Comparison of ENCODE assay signal across 14 mouse cellular contexts in the genomic region with DNA sequence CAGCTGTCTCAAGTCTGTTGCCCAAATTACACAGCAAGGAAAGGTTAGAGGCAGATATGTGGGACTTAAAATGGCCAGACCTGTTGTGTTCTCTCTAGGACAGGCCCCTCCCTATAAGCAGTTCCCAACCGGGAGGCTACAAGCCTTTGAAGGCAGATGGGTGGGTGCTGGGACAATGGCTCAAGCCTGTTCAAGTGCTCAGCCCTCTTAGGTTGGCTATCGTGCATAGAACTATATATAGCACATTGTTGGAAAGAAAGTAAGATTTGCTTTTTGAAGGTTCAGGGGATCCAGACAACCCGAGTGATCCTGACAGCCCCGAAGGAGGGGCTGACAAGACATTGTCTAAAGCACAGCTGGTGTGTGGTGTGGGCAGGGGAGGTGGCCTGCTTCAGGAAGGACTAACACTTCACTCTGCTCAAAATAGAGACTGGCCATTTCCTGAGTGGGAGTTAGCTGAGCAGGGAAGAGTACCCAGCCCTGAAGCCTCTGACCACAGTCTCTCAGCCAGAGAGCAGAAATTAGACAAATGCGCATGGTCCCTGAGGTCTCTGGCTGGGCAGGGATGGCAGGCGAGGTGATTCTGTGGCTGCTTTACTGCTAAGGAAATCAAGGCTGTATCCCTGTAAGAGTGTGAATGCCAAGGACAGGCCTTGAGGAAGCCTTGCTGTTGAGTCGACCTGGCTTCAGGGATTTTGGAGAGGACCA. TPM values are rescaled to one million over a fixed set of nuclear protein-coding genes. Genes with fewer than 3 reads are reported as not detected.
A peak's percentile ranks its signal among the peaks of the same experiment; 100 is the strongest.
DNase-seq lines count a peak whose midpoint lies in the region; ATAC-seq lines count a peak whose summit lies in the region.
"Had no signal": no experiment of that assay in that cellular context is flagged by ENCODE, and none has a peak within 500 bp of the region (broad histone marks: within the 10 kb centered on the region; RNA-seq: fewer than 3 reads in every experiment).

No protein-coding gene starts in this region.

- H3K27ac ChIP-seq in intestine, embryonic 14.5 days (ENCODE audit: low read depth) = 0 out of 2 replicates have a peak overlapping the region, but pooled peaks have one; percentile 38
- no peak overlapping the region for H3K27ac ChIP-seq in intestine, embryonic 15.5 days
- H3K27ac ChIP-seq in midbrain, embryonic 16.5 days (ENCODE audit: low read length) = no peak overlapping the region
- H3K27ac ChIP-seq in midbrain, embryonic 15.5 days = no peak overlapping the region
- H3K27ac ChIP-seq in heart, embryonic 14.5 days (replicated peaks in 1 of 2; ENCODE audit: control insufficient read depth in 1 of 2, insufficient read depth in 1 of 2, low read depth in 2 of 2, low read length in 2 of 2) = peak overlapping the region; percentile 72 to 83
- peak overlapping the region; percentile 44; the same call in 1 of the 2 replicates for H3K27ac ChIP-seq in stomach, embryonic 15.5 days
- H3K27ac ChIP-seq: layer of hippocampus, adult 2 months; liver, embryonic 14.5 days had no signal

- no peaks in the 10 kb centered on the region for H3K27me3 ChIP-seq in intestine, embryonic 14.5 days (replicated peaks; ENCODE audit: control insufficient read depth, insufficient read depth, low read length)
- no peaks in the 10 kb centered on the region for H3K27me3 ChIP-seq in intestine, embryonic 15.5 days (replicated peaks)
- no peaks in the 10 kb centered on the region for H3K27me3 ChIP-seq in midbrain, embryonic 16.5 days (ENCODE audit: control insufficient read depth, insufficient read depth, low read depth, low read length)
- H3K27me3 ChIP-seq in midbrain, embryonic 15.5 days (replicated peaks) = no peaks in the 10 kb centered on the region
- H3K27me3 ChIP-seq in heart, embryonic 14.5 days (ENCODE audit: control insufficient read depth, insufficient read depth, low read length) = no peaks in the 10 kb centered on the region
- H3K27me3 ChIP-seq in stomach, embryonic 15.5 days (replicated peaks) = no peaks in the 10 kb centered on the region

- H3K4me3 ChIP-seq in intestine, embryonic 14.5 days (ENCODE audit: low read depth, low read length) = no peak overlapping the region
- no peak overlapping the region for H3K4me3 ChIP-seq in intestine, embryonic 15.5 days (replicated peaks)
- H3K4me3 ChIP-seq in midbrain, embryonic 16.5 days (ENCODE audit: low read depth, low read length) = no peak overlapping the region
- H3K4me3 ChIP-seq in midbrain, embryonic 15.5 days = no peak overlapping the region
- no peak overlapping the region for H3K4me3 ChIP-seq in heart, embryonic 14.5 days (ENCODE audit: control insufficient read depth in 1 of 2, insufficient read depth in 1 of 2, low read depth in 1 of 2, low read length in 2 of 2)
- H3K4me3 ChIP-seq in stomach, embryonic 15.5 days (replicated peaks) = no peak overlapping the region
- H3K4me3 ChIP-seq: erythroblast, embryonic 14.5 days; layer of hippocampus, adult 2 months had no signal

- no peak overlapping the region for H3K4me2 ChIP-seq in intestine, embryonic 14.5 days (ENCODE audit: low read length)
- H3K4me2 ChIP-seq in intestine, embryonic 15.5 days (replicated peaks) = no peak overlapping the region
- H3K4me2 ChIP-seq in midbrain, embryonic 16.5 days (ENCODE audit: low read length) = no peak overlapping the region
- H3K4me2 ChIP-seq in midbrain, embryonic 15.5 days = no peak overlapping the region
- H3K4me2 ChIP-seq in heart, embryonic 14.5 days (ENCODE audit: low read length) = peak overlapping the region; percentile 35
- no peak overlapping the region for H3K4me2 ChIP-seq in stomach, embryonic 15.5 days

- ATAC-seq in intestine, embryonic 14.5 days (replicated peaks; ENCODE audit: low FRiP score, low TSS enrichment, low read depth) = no peak
- ATAC-seq in intestine, embryonic 15.5 days = no peak
- peak; percentile 8; the same call in 1 of the 2 replicates for ATAC-seq in midbrain, embryonic 16.5 days
- no peak for ATAC-seq in midbrain, embryonic 15.5 days (replicated peaks)
- peak; percentile 69 for ATAC-seq in heart, embryonic 14.5 days (ENCODE audit: insufficient number of reproducible peaks, insufficient read depth, low FRiP score, low read depth)
- ATAC-seq in stomach, embryonic 15.5 days (ENCODE audit: insufficient read depth, low FRiP score, low read depth) = no peak
- ATAC-seq in monocyte, adult 5-6 weeks (replicated peaks; ENCODE audit: insufficient number of reproducible peaks, low FRiP score, low TSS enrichment, poor library complexity, severe bottlenecking) = no peak

- H3K36me3 ChIP-seq in intestine, embryonic 14.5 days (ENCODE audit: control insufficient read depth, insufficient read depth, low read length) = no peaks in the 10 kb centered on the region
- no peaks in the 10 kb centered on the region for H3K36me3 ChIP-seq in intestine, embryonic 15.5 days
- no peaks in the 10 kb centered on the region for H3K36me3 ChIP-seq in midbrain, embryonic 16.5 days (ENCODE audit: control insufficient read depth, insufficient read depth, low read length)
- H3K36me3 ChIP-seq in midbrain, embryonic 15.5 days (replicated peaks) = no peaks in the 10 kb centered on the region
- no peaks in the 10 kb centered on the region for H3K36me3 ChIP-seq in heart, embryonic 14.5 days (ENCODE audit: control insufficient read depth, insufficient read depth, low read length)
- no peaks in the 10 kb centered on the region for H3K36me3 ChIP-seq in stomach, embryonic 15.5 days

- 52% methylated on average over 7 of the region's 7 CpGs for WGBS in intestine, embryonic 14.5 days
- WGBS in intestine, embryonic 15.5 days = 55% methylated on average over 7 of the region's 7 CpGs
- WGBS in midbrain, embryonic 16.5 days = 54% methylated on average over 7 of the region's 7 CpGs
- 61% methylated on average over 7 of the region's 7 CpGs for whole genome bisulfite sequencing in midbrain, embryonic 15.5 days
- WGBS in heart, embryonic 14.5 days = 22% methylated on average over 7 of the region's 7 CpGs
- 53% methylated on average over 7 of the region's 7 CpGs for WGBS in stomach, embryonic 15.5 days

- H3K9me3 ChIP-seq in intestine, embryonic 14.5 days (ENCODE audit: control insufficient read depth, low read length) = no peaks in the 10 kb centered on the region
- no peaks in the 10 kb centered on the region for H3K9me3 ChIP-seq in intestine, embryonic 15.5 days
- no peaks in the 10 kb centered on the region for H3K9me3 ChIP-seq in midbrain, embryonic 16.5 days (replicated peaks; ENCODE audit: control insufficient read depth, low read length, poor library complexity, severe bottlenecking)
- H3K9me3 ChIP-seq in midbrain, embryonic 15.5 days = no peaks in the 10 kb centered on the region
- H3K9me3 ChIP-seq in heart, embryonic 14.5 days (ENCODE audit: control insufficient read depth, low read length) = no peaks in the 10 kb centered on the region
- H3K9me3 ChIP-seq in stomach, embryonic 15.5 days = no peaks in the 10 kb centered on the region

- no peak overlapping the region for H3K9ac ChIP-seq in intestine, embryonic 14.5 days (ENCODE audit: low read length)
- H3K9ac ChIP-seq in intestine, embryonic 15.5 days = no peak overlapping the region
- no peak overlapping the region for H3K9ac ChIP-seq in midbrain, embryonic 16.5 days (ENCODE audit: low read depth, low read length)
- no peak overlapping the region for H3K9ac ChIP-seq in midbrain, embryonic 15.5 days
- no peak overlapping the region; the same call in 1 of the 2 replicates for H3K9ac ChIP-seq in heart, embryonic 14.5 days (ENCODE audit: low read length)
- no peak overlapping the region for H3K9ac ChIP-seq in stomach, embryonic 15.5 days
- H3K9ac ChIP-seq: liver, embryonic 14.5 days had no signal

- DNase-seq in intestine, embryonic 14.5 days (ENCODE audit: low spot score) = no peak
- DNase-seq in urinary bladder, adult 2 months (ENCODE audit: low spot score) = no peak
- DNase-seq: cerebellum, adult 18-20 months; right cerebral cortex, postnatal 4 days; thymus, postnatal 14 days had no signal

- peaks cover 24% of the 10 kb centered on the region for H3K4me1 ChIP-seq in intestine, embryonic 14.5 days (replicated peaks; ENCODE audit: control insufficient read depth, insufficient read depth, low read length)
- H3K4me1 ChIP-seq in intestine, embryonic 15.5 days (replicated peaks) = peaks cover 9% of the 10 kb centered on the region
- no peaks in the 10 kb centered on the region for H3K4me1 ChIP-seq in midbrain, embryonic 16.5 days (ENCODE audit: control insufficient read depth, insufficient read depth, low read length)
- H3K4me1 ChIP-seq in midbrain, embryonic 15.5 days = no peaks in the 10 kb centered on the region
- H3K4me1 ChIP-seq in heart, embryonic 14.5 days (ENCODE audit: control insufficient read depth in 2 of 2, insufficient read depth in 2 of 2, low read length in 2 of 2) = peaks cover 22 to 28% of the 10 kb centered on the region in 2 experiments
- H3K4me1 ChIP-seq in stomach, embryonic 15.5 days = 0 out of 2 replicates have a peak, but pooled peaks cover 10% of the 10 kb centered on the region

RNA-seq across cellular contexts. Expression of gene Smad5, which starts 40.7 kb away (rescaled TPM):
- polyA plus RNA-seq in intestine, embryonic 14.5 days (2014; fragmentation: Nextera tagmentation; extraction: Ambion mirVana) = 37.5 and 39.9 TPM in 2 replicates
- polyA plus RNA-seq in intestine, embryonic 15.5 days (2015; fragmentation: Nextera tagmentation; extraction: Ambion mirVana) = 19.3 and 19.5 TPM in 2 replicates
- 17.1 and 18.7 TPM in 2 replicates for polyA plus RNA-seq in midbrain, embryonic 16.5 days (2015; fragmentation: Nextera tagmentation; extraction: Ambion mirVana)
- 20.8 and 21.2 TPM in 2 replicates for polyA plus RNA-seq in midbrain, embryonic 15.5 days (2015; fragmentation: Nextera tagmentation; extraction: Ambion mirVana)
- polyA plus RNA-seq in heart, embryonic 14.5 days (2014; fragmentation: Nextera tagmentation; extraction: Ambion mirVana) = 27.1 TPM in 2 replicates
- polyA plus RNA-seq in stomach, embryonic 15.5 days (2015; fragmentation: Nextera tagmentation; extraction: Ambion mirVana) = 23.5 and 25.6 TPM in 2 replicates
- 21.9 and 25.7 TPM in 2 replicates for polyA plus RNA-seq in urinary bladder, adult 2 months (2012; rRNA removed)
- 19.5 to 20.2 TPM (median 19.5 TPM) in 3 replicates for total RNA-seq in monocyte, adult 5-6 weeks (2017)

RNA-seq across cellular contexts. Expression of gene Tgfbi, which starts 52.7 kb away (rescaled TPM):
- polyA plus RNA-seq in intestine, embryonic 14.5 days (2014; fragmentation: Nextera tagmentation; extraction: Ambion mirVana) = 123 and 163 TPM in 2 replicates
- polyA plus RNA-seq in intestine, embryonic 15.5 days (2015; fragmentation: Nextera tagmentation; extraction: Ambion mirVana) = 120 and 123 TPM in 2 replicates
- polyA plus RNA-seq in midbrain, embryonic 16.5 days (2015; fragmentation: Nextera tagmentation; extraction: Ambion mirVana) = 2.9 and 4.1 TPM in 2 replicates
- polyA plus RNA-seq in midbrain, embryonic 15.5 days (2015; fragmentation: Nextera tagmentation; extraction: Ambion mirVana) = 3.6 and 4.4 TPM in 2 replicates
- polyA plus RNA-seq in heart, embryonic 14.5 days (2014; fragmentation: Nextera tagmentation; extraction: Ambion mirVana) = 37.7 and 46.2 TPM in 2 replicates
- 158 and 165 TPM in 2 replicates for polyA plus RNA-seq in stomach, embryonic 15.5 days (2015; fragmentation: Nextera tagmentation; extraction: Ambion mirVana)
- 151 and 155 TPM in 2 replicates for polyA plus RNA-seq in urinary bladder, adult 2 months (2012; rRNA removed)
- 73.8 to 154 TPM (median 152 TPM) in 3 replicates for total RNA-seq in monocyte, adult 5-6 weeks (2017)

Comparison
In these comparisons a context has a peak if more than half of its experiments do, and no peak if none do; other contexts are left out.
1. ATAC-seq: peak in midbrain, embryonic 16.5 days (single experiment) and heart, embryonic 14.5 days (single experiment); none in intestine, embryonic 14.5 days (single experiment), intestine, embryonic 15.5 days (single experiment), midbrain, embryonic 15.5 days (single experiment), stomach, embryonic 15.5 days (single experiment) and monocyte, adult 5-6 weeks (single experiment).
2. H3K27ac ChIP-seq: peak in intestine, embryonic 14.5 days (single experiment), heart, embryonic 14.5 days (2 of 2) and stomach, embryonic 15.5 days (single experiment); none in intestine, embryonic 15.5 days (single experiment), midbrain, embryonic 16.5 days (single experiment) and midbrain, embryonic 15.5 days (single experiment).